In the genomic region with DNA sequence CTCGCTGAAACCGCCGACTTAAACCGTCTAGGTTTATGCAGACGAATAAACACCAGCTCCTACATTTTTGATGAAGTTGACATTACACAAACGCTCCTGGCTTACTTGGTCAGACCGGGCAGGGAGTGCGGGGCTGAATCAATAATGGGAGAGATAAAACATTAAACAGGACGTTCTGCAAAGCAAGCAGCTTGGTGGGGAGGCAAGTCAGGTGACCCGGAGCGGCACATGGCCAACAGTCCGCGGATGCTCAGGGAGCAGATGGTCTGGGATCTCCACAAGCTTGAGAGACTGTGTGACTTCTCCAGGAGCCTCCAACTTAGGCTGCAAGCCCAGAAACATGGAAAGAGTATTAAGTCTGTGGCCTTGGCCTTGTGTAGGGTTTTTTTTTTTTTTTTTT, we compare ENCODE assay signal across 9 mouse cellular contexts.
DNase-seq lines count a peak whose midpoint lies in the region; ATAC-seq lines count a peak whose summit lies in the region.
"Had no signal": no experiment of that assay in that cellular context is flagged by ENCODE, and none has a peak within 500 bp of the region (broad histone marks: within the 10 kb centered on the region; RNA-seq: fewer than 3 reads in every experiment).

No protein-coding gene starts in this region.

- H3K4me3 ChIP-seq in forebrain, embryonic 14.5 days (ENCODE audit: low read depth, low read length): no peak overlapping the region
- no peak overlapping the region for H3K4me3 ChIP-seq in forebrain, embryonic 10.5 days
- no peak overlapping the region for H3K4me3 ChIP-seq in neural tube, embryonic 15.5 days (replicated peaks)

- 77% methylated on average over 13 of the region's 13 CpGs for WGBS in forebrain, embryonic 14.5 days
- 83% methylated on average over 13 of the region's 13 CpGs for WGBS in forebrain, embryonic 10.5 days
- 62% methylated on average over 13 of the region's 13 CpGs for WGBS in neural tube, embryonic 15.5 days

- peak; percentile 24 for DNase-seq in forebrain, embryonic 14.5 days (ENCODE audit: low spot score)
- DNase-seq in forebrain, embryonic 10.5 days (ENCODE audit: extremely low spot score, low spot score): no peak
- peak; percentile 26 for DNase-seq in ovary, postnatal 14 days (ENCODE audit: low spot score)
- DNase-seq in ovary, postnatal 10 days (ENCODE audit: low spot score): no peak
- DNase-seq in heart, postnatal 14 days: peak; percentile 58 to 64
- peak; percentile 45 for DNase-seq in retina, postnatal 1 day

- ATAC-seq in forebrain, embryonic 14.5 days: no peak
- ATAC-seq in neural tube, embryonic 15.5 days (ENCODE audit: low FRiP score): no peak
- no peak for ATAC-seq in inflammation-experienced regulatory T-cells, adult 6 months

- H3K9me3 ChIP-seq in forebrain, embryonic 14.5 days (replicated peaks; ENCODE audit: control insufficient read depth, low read length): no peaks in the 10 kb centered on the region
- no peaks in the 10 kb centered on the region for H3K9me3 ChIP-seq in forebrain, embryonic 10.5 days
- no peaks in the 10 kb centered on the region for H3K9me3 ChIP-seq in neural tube, embryonic 15.5 days (replicated peaks)

- H3K9ac ChIP-seq in forebrain, embryonic 14.5 days (ENCODE audit: low read length): no peak overlapping the region
- H3K9ac ChIP-seq in neural tube, embryonic 15.5 days (replicated peaks): no peak overlapping the region

- no peak overlapping the region for H3K4me2 ChIP-seq in forebrain, embryonic 14.5 days (ENCODE audit: low read length)
- no peak overlapping the region for H3K4me2 ChIP-seq in neural tube, embryonic 15.5 days

- no peaks in the 10 kb centered on the region for H3K27me3 ChIP-seq in forebrain, embryonic 14.5 days (replicated peaks; ENCODE audit: control insufficient read depth, insufficient read depth, low read length)
- H3K27me3 ChIP-seq in forebrain, embryonic 10.5 days (ENCODE audit: poor library complexity, severe bottlenecking): peaks cover 15% of the 10 kb centered on the region
- H3K27me3 ChIP-seq in neural tube, embryonic 15.5 days (replicated peaks): no peaks in the 10 kb centered on the region

- intact Hi-C loops in heart, postnatal 14 days (cut with DNase I): no loop called here

- H3K27ac ChIP-seq in forebrain, embryonic 14.5 days (ENCODE audit: low read depth, low read length): no peak overlapping the region
- no peak overlapping the region for H3K27ac ChIP-seq in forebrain, embryonic 10.5 days
- no peak overlapping the region; the same call in 1 of the 2 replicates for H3K27ac ChIP-seq in neural tube, embryonic 15.5 days (replicated peaks)
- H3K27ac ChIP-seq: kidney, postnatal 0 days had no signal

- peaks cover 3% of the 10 kb centered on the region for H3K4me1 ChIP-seq in forebrain, embryonic 14.5 days (ENCODE audit: control insufficient read depth, insufficient read depth, low read length)
- H3K4me1 ChIP-seq in forebrain, embryonic 10.5 days: peaks cover 18% of the 10 kb centered on the region
- H3K4me1 ChIP-seq in neural tube, embryonic 15.5 days: peaks cover 7% of the 10 kb centered on the region; the same call in 1 of the 2 replicates

- no peaks in the 10 kb centered on the region for H3K36me3 ChIP-seq in forebrain, embryonic 14.5 days (ENCODE audit: control insufficient read depth, insufficient read depth, low read length)
- no peaks in the 10 kb centered on the region for H3K36me3 ChIP-seq in forebrain, embryonic 10.5 days (replicated peaks)
- H3K36me3 ChIP-seq in neural tube, embryonic 15.5 days: no peaks in the 10 kb centered on the region

Comparison
In these comparisons a context has a peak if more than half of its experiments do, and no peak if none do; other contexts are left out.
1. DNase-seq: peak in forebrain, embryonic 14.5 days (single experiment), ovary, postnatal 14 days (single experiment), heart, postnatal 14 days (2 of 2) and retina, postnatal 1 day (single experiment); none in forebrain, embryonic 10.5 days (single experiment) and ovary, postnatal 10 days (single experiment).